Mouse (Mus musculus): Measurements from ENCODE around the gene Prss30. TPM values are rescaled to one million over a fixed set of nuclear protein-coding genes. Genes with fewer than 3 reads are reported as not detected.
"Not testable (repeated sequence)": the region's sequence is repeated elsewhere in the genome, so short reads cannot be mapped to it uniquely, and the experiment has no call there.

Prss30 gene
- total RNA-seq, 2 experiments from 2014 or later, result not detected

DNA sequence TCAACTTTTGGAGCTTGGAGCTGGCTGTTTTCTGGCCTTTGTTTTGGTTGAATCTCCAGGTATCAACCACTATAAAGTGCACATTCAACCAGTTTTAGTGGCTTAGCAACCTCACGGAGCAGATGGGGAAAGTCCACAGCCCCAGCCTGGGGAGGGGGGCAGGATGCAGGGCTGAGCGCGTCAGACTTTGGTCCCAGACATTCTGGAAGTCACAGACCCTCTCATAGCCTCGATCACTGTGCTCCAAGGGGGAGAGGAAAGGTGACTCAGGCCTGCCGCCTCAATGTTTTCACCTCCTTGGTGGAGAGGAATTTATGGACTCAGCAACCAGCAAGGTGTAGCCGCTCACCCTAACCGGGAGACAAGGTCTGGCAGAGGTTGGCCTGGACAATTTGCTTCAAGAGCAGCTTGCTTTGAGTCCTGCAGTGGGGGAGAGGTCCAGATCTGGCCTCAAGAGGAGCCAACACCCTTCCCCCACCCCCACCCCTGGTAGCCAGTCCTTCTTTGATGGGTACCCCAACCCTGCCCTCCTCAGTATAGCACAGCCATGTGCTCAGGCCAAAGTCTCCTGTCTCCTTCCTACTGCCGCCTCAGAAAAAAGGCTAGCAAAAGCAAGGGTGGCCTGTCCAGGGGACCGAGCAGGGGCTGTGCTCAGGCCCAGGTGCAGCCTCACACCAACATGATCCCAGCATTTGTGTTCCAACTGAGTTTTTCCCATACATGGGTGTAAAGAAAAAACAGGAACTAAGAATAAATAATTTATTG is 12.6 kb upstream of the Prss30 start:
- ATAC-seq (replicated peaks; ENCODE audit: poor library complexity, severe bottlenecking), result peak; percentile 23; the same call in 1 of the 2 replicates

DNA sequence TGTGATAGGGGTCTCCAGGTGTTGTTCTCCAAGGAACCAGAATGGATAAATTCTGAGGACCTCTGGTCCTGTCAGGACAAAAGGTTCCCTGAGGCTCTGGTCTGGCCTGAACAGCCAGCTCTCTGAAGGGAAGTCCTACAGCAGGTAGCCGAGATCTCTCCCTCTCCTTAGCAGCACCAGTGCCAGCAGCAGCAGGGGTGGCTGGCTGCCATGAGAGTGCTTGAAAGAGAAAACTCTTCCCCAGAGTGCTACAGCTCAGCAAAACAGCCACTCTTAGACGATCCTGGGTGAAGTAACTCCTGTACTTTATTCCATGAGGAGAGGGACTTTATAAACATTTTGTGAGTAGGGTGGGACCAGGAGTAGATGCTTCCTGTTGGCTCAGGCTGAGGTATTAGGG is 9.4 kb upstream of the Prss30 start:
- ATAC-seq (replicated peaks; ENCODE audit: poor library complexity, severe bottlenecking), result no peak

DNA sequence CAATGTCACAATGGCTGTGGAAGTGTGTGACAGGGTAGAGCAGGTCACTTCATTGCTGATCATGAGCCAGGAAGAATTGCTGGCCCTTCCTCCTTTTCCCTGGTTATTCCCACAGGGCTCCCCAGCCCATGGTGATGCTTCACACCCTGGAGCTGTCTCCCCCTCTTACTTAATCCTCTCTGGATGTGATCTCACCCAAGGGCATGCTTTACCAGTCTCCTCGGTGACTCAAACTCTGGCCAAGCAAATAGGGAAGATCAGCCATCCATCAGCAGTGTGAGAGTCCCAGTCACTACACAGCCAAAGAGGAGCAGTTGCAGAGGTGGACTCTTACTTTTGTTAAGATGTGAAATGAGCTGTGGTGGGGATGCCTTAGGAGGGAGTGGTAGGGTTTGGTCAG is 4.6 kb upstream of the Prss30 start:
- ATAC-seq (replicated peaks; ENCODE audit: poor library complexity, severe bottlenecking), result no peak

DNA sequence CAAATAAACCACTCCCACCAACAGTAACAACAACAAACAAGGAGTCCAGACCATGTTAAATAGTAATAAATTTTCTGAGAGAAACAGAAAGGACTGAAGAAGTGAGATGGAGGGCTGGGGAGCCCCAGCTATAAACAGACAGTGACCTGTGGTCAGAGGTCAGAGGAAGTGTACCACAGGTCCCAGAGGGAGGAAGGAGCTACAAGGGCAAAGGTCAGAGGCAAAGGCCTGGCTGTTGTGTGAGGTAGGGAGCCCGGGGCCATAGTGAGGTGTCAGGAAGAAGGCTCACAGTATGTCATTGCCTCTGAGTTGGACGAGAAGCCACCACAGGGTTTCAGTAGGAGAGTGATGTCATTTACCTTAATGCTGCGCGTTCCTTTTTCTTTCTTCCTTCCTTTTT is 2.5 kb upstream of the Prss30 start:
- peak; percentile 47 for ATAC-seq (replicated peaks; ENCODE audit: poor library complexity, severe bottlenecking)

DNA sequence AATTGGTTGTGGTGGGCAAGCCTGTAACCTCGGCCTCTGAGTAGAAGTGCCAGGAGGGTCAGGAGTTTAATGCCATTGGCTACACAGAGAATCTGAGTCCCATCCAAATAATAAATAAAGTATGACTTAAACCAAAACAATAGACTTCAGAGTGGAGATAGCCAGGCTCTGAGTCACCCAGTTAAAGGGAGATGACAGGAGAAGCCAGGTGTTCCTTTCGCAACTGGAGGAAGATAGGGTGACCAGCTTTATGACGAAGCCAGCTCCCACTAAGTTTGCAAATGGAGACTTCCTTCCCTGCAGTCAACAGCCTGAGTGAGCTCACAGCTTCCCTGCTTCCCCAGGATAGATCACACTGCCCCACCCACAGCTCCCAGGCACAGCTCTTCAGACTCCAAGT is 895 bp downstream of the Prss30 start:
- ATAC-seq (replicated peaks; ENCODE audit: poor library complexity, severe bottlenecking), result peak; percentile 54

DNA sequence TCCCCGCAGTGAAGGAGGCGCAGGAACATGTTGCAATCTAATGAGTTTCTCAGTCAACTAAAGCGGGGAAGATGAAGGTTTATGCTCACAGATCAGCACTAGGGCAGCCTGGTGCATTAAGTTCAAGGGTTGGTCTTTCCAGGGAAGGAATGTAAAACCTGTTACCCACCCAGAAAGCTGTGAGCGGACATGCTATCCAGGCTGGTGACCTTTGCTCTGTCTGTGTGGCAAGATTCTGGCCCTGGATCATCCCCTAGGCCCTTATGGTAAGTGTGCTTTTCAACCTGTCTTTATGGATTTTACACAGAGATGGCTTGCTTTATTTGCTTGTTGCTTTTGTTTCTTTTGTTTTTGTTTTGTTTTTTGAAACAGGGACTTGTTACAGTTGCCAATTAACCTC is 3.7 kb downstream of the Prss30 start:
- ATAC-seq (replicated peaks; ENCODE audit: poor library complexity, severe bottlenecking), result no peak

DNA sequence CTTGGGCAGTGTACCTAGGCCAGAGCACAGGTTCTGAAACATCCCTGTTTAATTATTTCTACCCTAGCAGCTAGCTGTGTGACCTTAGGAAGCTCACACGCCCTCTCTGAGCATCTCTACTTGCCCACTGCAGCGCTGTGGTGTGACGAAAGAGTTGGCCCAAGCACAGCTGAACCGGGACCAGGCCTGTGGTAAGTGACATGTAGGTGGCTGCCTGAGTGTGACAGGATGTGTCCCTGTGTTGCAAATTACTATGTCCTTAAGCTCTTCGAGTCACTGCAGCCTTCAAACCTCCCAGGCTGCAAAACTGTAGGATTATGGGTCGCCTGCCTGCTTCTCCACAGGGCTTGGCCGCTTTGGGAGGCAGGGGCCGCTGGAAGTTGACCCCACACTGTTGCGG is 9.1 kb downstream of the Prss30 start:
- no peak for ATAC-seq (replicated peaks; ENCODE audit: poor library complexity, severe bottlenecking)

DNA sequence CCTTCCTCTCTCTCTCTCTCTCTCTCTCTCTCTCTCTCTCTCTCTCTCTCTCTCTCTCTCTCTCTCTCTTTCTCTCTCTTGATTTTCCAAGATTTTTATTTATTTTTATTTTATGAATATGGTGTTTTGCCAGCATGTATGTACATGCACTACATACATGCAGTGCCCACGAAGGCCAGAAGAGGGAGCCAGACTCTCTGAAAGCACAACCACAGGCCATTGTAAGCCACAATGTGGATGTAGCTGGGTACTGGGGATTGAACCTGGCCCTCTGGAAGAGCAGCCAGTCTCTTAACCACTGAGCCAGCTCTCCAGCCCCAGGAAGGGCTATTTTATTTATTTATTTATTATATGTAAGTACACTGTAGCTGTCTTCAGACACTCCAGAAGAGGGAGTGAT is 11.1 kb downstream of the Prss30 start:
- ATAC-seq (replicated peaks; ENCODE audit: poor library complexity, severe bottlenecking), result peak; percentile 59

DNA sequence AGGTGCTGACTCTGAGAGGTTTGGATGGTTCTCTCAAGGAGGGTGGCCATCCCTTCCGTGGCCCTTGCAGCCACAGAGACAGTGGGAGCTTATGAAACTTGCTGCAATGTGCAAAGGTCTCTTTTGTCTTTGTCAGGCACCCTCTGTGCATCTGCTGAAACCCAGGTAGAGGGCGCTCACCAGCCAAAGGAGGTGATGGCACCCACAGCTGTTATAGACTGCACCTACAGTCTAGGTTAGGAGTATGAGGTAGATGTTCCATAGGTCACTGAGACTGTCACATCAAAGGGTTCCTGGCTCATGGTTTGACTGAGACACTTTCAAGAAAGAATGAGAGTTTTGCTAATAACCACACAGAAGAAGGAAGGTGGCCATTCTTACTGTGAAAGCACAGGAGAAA is 11.6 kb downstream of the Prss30 start:
- ATAC-seq (replicated peaks; ENCODE audit: poor library complexity, severe bottlenecking), result no peak

DNA sequence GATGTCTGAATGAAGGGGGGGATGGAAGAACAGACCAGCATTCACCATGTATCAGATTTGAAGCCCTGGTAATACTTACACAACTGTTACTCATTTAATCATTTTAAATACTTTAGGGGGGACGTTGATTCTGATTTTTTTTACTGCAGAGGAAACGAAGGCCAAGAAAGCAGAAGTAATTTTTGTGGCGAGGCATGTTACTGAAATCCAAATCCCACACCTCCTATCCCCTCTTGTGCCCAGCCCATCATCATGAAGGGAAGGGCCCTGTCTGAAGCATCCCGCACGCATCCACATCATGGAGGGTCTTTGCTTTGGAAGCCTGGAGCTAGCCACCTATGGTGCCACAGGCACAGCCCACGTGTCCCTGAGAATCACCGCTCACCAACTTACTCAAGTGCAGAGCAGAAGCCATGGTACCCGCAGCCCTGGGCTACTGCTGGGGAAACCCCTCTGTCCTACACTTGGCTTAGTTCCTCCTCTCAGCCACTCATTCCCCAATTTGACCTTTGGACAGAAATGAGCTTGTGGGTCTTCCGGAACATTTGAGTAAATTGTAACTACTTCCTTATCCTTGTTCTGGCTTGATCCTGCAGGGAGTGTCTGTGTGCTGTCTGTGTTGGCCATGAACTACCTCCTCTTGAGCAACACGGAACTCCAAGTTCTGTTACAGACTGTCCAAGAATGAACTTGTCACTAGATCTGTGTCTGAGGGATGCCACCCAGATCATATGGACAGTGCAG is 13.5 kb downstream of the Prss30 start:
- ATAC-seq (replicated peaks; ENCODE audit: poor library complexity, severe bottlenecking), result peak; percentile 83

DNA sequence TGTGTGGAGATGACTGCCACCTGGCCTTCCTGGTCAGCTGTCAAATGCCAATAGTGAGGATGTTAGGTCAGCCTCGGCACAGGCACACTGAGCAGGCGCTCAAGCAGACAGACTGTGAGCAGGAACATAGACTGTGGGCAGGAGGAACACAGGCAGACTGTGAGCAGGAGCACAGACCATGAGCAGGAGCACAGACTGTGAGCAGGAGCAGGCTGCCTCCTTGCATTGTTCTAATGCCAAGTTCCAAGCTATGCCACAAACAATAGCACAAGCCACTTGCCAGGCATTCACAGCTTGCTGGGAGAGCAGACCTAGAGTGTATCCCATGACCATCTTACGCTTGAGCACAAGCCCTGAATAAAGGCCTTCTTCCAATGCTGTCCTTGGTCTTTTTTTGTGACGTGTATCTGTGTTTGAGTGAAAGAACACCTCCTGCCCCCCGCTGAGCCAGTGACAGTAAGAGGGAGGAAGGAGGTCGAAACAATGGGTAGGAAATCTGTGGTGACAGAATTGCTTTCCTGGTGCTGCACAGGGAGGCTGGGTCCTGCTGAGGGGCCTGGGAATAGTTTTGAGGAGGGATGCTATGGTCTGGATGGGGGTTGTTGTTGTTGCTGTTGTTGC is 14.5 kb downstream of the Prss30 start:
- ATAC-seq (replicated peaks; ENCODE audit: poor library complexity, severe bottlenecking), result no peak

DNA sequence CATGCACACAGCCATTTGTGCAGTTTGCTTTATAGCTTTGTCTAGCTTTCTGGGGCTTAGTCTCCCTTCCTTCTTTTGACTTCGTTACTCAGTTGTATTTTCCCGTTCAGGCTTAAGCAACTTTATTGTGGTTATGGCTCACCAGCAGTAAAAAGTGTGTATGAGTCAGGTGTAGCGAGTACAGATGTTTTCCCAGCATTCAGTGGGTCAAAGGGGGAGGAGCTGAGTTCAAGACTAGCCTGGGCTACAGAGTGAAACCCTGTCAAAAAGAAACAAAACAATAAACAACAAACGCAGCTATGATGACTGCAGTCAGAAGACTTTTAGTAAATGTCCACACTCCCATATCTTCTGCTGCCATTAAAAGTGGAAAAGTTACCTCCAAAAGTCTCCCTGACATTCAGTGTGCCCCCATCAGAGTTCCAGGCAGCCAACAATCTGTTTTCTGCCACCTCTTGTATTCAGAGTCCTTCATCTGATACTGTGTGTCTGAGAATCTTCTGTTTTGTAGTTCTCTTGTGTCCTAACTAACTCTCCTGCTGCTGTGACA is 18.7 kb downstream of the Prss30 start:
- peak; percentile 31; the same call in 1 of the 2 replicates for ATAC-seq (replicated peaks; ENCODE audit: poor library complexity, severe bottlenecking)

DNA sequence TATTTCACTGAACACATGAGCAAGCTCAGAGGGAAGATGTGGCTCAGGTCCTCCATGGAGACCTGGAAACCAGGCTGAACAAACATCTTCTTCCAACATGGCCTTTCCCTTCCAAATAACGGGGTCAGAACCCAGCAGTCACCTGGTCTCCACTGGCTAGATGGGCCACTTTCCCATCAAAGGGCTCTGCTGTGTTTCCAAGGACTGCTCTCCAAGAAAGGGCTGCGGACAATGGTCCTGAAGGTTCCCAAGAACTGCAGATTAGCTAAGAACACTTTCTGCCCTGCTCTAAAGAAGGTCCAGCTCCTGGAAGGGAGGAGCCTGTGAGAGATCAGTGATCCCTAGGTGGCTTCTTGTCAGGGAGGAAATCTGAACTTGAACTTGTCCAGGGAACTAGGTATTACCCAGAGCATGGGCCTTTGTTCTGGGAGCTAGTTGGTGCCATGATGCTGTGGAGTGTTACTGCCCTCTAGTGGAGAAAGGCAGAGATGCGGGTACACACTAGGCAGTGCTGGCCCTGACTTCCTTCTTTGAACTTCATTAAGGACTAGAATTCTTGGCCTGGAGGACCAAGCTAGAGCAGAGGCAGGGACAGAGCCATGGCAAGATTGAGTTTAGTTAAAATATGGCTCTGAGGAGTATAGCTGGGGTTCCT is 20.2 kb downstream of the Prss30 start:
- ATAC-seq (replicated peaks; ENCODE audit: poor library complexity, severe bottlenecking), result peak; percentile 92

DNA sequence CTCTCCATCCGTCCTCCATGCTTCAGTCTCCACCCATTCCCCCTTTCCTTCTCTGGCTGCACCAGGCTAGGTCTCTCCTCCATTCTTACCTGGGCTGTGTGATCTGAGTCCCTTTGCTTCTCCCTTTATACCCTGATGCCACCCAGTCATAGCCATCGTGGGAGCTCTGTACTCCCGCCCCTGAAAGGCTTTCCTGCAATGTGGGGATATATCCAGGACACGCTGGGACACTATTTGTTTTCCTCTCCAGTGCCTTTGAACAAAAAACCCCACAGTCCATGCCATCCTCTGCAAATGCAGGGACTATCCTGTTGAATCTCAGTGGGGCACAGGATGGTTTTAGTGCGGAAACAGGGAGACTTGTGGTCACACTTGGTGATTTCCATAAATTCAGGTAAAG is 25.2 kb downstream of the Prss30 start, which contains the start of gene Sbpl:
Gene Sbpl (minus strand): TSS at position 101 of the 400 bp plus-strand sequence.
- ATAC-seq (replicated peaks; ENCODE audit: poor library complexity, severe bottlenecking), result no peak

DNA sequence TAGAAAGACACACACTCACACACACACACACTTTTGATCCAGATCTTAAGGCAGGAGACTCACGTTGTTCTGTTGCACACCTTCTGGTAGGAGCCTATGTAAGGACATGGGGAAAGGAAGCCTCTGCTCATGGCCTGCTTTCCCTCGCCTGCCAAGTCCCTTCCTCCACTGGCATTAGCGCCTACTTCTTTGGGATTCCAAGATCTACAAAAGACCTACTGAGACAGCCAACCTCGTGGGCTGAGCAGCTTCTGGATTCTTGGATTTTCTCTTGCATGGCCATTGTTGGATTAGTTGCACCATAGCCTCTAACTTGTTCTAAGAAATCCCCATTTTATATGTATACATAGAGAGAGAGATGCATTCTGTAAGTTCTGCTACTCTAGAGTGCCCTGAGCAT is 29.5 kb downstream of the Prss30 start:
- ATAC-seq (replicated peaks; ENCODE audit: poor library complexity, severe bottlenecking), result not testable (repeated sequence)

DNA sequence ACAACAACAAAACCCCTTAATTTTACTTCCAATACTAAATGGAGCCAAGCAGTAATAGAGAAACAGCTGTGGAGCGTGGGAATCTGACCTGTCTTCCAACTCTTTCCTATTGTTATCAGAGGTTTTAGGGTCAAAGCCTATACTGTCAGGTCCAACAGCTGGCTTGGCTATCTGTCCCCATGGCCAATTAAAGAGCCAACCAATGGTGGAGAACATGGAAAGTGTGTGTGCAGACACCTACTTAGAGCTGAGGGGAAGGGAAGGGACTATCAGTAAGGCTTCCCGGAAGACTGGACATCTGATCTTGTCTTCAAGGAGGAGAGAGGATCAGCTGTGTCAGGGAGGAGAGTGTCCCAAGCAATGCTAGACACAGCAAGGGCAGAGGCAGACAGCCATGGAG is 31.3 kb downstream of the Prss30 start:
- ATAC-seq (replicated peaks; ENCODE audit: poor library complexity, severe bottlenecking), result no peak

DNA sequence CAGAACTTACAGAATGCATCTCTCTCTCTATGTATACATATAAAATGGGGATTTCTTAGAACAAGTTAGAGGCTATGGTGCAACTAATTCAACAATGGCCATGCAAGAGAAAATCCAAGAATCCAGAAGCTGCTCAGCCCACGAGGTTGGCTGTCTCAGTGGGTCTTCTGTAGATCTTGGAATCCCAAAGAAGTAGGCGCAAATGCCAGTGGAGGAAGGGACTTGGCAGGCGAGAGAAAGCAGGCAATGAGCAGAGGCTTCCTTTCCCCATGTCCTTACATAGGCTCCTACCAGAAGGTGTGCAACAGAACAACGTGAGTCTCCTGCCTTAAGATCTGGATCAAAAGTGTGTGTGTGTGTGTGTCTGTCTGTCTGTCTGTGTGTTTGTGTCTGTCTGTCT is 32.9 kb downstream of the Prss30 start:
- ATAC-seq (replicated peaks; ENCODE audit: poor library complexity, severe bottlenecking), result not testable (repeated sequence)

DNA sequence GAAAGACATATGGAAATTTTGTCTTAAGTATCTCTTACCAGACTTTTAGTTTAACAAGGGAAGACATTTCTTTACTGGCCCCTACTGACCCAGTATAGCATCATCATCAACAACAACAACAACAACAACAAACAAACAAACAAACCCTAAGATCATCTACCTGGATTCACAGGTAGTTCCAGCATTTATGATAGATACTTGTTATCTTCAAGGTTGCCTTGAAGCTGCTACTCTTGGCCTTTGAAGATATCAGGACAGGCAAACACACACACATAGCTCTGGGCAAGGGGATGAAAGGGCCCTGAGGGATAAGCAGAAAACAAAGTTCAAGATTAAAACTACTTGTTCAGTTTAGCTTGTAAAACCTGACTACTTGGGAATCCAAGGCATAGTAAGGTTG is 39.0 kb downstream of the Prss30 start, which contains the start of gene Sbp:
Gene Sbp (plus strand): TSS at position 301 of the 400 bp plus-strand sequence.
- no peak for ATAC-seq (replicated peaks; ENCODE audit: poor library complexity, severe bottlenecking)

DNA sequence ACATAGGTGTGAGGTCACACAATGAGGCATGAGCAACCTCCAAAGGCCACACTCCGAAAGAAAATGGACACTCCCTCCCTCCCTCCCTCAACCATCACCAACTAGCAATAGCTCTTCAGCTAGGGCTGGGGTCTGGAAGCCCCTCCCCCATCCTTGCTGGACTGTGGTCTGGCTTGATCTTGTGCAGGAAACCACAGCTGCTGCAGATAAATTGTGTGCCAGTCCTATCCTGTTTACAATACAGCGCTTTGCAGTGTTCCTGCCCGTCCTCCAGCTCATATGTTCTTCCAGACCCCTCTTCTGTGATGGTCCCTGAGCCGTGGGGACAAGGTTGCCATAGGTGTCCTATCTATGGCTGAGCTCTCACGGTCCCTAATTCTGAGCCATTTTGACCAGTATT is 49.2 kb downstream of the Prss30 start:
- ATAC-seq (replicated peaks; ENCODE audit: poor library complexity, severe bottlenecking), result no peak

DNA sequence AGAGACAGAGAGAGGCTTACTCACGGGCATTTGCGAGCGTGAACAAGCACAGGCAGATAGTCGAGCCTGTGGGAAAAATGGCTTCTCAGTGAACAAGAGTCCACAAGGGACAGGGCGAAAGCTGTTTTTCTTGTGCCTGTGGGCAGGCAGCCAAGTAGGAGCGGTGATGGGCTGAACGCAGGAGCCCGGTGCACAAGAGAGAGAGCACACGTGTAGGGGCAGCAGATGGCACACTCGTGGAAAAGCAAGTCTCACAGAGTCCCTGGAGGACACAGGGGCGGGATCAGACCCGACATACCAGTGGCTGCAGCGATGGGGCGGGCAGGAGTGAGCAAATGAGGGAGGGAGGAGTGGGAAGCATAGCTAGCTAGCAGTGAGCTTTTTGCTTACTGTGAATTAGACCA is 55.3 kb downstream of the Prss30 start:
- peak; percentile 46 for ATAC-seq (replicated peaks; ENCODE audit: poor library complexity, severe bottlenecking)

All from granulocyte monocyte progenitor cell, adult 5-6 weeks (primary cell).